Mouse (Mus musculus): ENCODE results near the gene Ccdc27.

GRCm38 (mm10) chr4:154024729-154025521 lies 17.6 kb downstream of the Ccdc27 start:
- no peak for TF ChIP-seq EP300 (IDR thresholded peaks at IDR 0.05; ENCODE audit: low read length)
- no peak for TF ChIP-seq POLR2AphosphoS2 (IDR thresholded peaks at IDR 0.05; ENCODE audit: low read depth, low read length)
- TF ChIP-seq BHLHE40 (IDR thresholded peaks at IDR 0.05; ENCODE audit: low read depth, low read length) = no peak
- TF ChIP-seq SMC3 (IDR thresholded peaks at IDR 0.05; ENCODE audit: low read depth, low read length) = no peak
- no peak for TF ChIP-seq CTCF (conservative IDR thresholded peaks at IDR 0.05 in 1 of 2, IDR thresholded peaks at IDR 0.05 in 1 of 2; ENCODE audit: low read depth in 2 of 2, low read length in 2 of 2)
- no peak for TF ChIP-seq MAX (IDR thresholded peaks at IDR 0.05; ENCODE audit: low read length)
- no peak for TF ChIP-seq SIN3A (IDR thresholded peaks at IDR 0.05; ENCODE audit: low read length)
- TF ChIP-seq TBP (conservative IDR thresholded peaks at IDR 0.05; ENCODE audit: low read depth, low read length) = no peak
- TF ChIP-seq KAT2A (IDR thresholded peaks at IDR 0.05; ENCODE audit: insufficient replicate concordance, low read length) = no peak
- TF ChIP-seq POLR2A (IDR thresholded peaks at IDR 0.05; ENCODE audit: low read depth, low read length) = no peak

Measured in CH12.LX (cell line).